Mouse (Mus musculus) G1E (cell line): Measurements from ENCODE around the gene Tmem37. TPM values are rescaled to one million over a fixed set of nuclear protein-coding genes. Genes with fewer than 3 reads are reported as not detected.

Experiments used
- ATAC-seq: 2 replicates; pipeline ENCODE4 v1.8.0; 2016; ENCODE audit warnings: mild to moderate bottlenecking; ENCODE audit not compliant: insufficient number of reproducible peaks, poor library complexity, low FRiP score, severe bottlenecking; ENCODE audit errors: extremely low read depth
- DNase-seq: peaks from one replicate; pipeline ENCODE4 v3.0.0; 2012; ENCODE audit warnings: low spot score
- H3K27me3 ChIP-seq: 2 replicates; pipeline ENCODE4 v1.6.1; 2012; ENCODE audit warnings: mild to moderate bottlenecking, low read length, inconsistent platforms; ENCODE audit not compliant: insufficient read depth
- H3K36me3 ChIP-seq: replicated peaks from 2 replicates; pipeline ENCODE3; 2012; ENCODE audit warnings: mild to moderate bottlenecking, inconsistent platforms
- H3K4me1 ChIP-seq: 2 replicates; pipeline ENCODE4 v1.6.1; 2012; ENCODE audit warnings: low read depth, low read length, inconsistent platforms, mixed read lengths; ENCODE audit not compliant: insufficient read depth
- H3K4me3 ChIP-seq: 2 replicates; pipeline ENCODE4 v1.5.1; 2012; ENCODE audit warnings: low read depth, mild to moderate bottlenecking, inconsistent platforms, low read length, moderate library complexity, mixed read lengths
- H3K9me3 ChIP-seq: replicated peaks from 2 replicates; pipeline ENCODE4 v1.6.1; 2012; ENCODE audit warnings: inconsistent platforms
- CTCF ChIP-seq: IDR thresholded peaks from 2 replicates; pipeline ENCODE4 v1.5.1; 2012; ENCODE audit warnings: low read depth, low read length, inconsistent platforms, mixed read lengths
- GATA1 ChIP-seq: IDR thresholded peaks from 2 replicates; pipeline ENCODE4 v1.6.1; 2012; ENCODE audit warnings: borderline replicate concordance, low read length, inconsistent platforms, mixed read lengths
- GATA2 ChIP-seq: IDR thresholded peaks from 2 replicates; pipeline ENCODE4 v1.6.1; 2012; ENCODE audit warnings: low read depth, low read length, inconsistent platforms, borderline replicate concordance
- POLR2AphosphoS5 ChIP-seq: IDR thresholded peaks from 2 replicates; pipeline ENCODE4 v1.6.1; 2012; ENCODE audit warnings: low read depth, low read length, inconsistent platforms; ENCODE audit not compliant: insufficient replicate concordance
- TAL1 ChIP-seq: conservative IDR thresholded peaks from 2 replicates; pipeline ENCODE4 v1.6.1; 2012; ENCODE audit warnings: low read depth, low read length, inconsistent platforms, mixed read lengths
- polyA plus RNA-seq: library from polyadenylated mRNA; stranded (reverse); fragments of >175 nt; gene quantifications from 2 replicates; pipeline ENCODE4 v1.2.3, GENCODE M21; 2012
- total RNA-seq, 2 experiments: library from RNA; stranded (forward) in 1 of 2; stranded (reverse) in 1 of 2; fragments of 200-1000 nt in 1 of 2; fragments of >200 nt in 1 of 2; fragmentation: Nextera tagmentation in 1 of 2; gene quantifications; 2 replicates each; pipeline ENCODE4 v1.2.3; 2014 to 2017

Tmem37 gene
- total and polyA plus RNA-seq, 3 experiments = 0.22 TPM; not detected in 2

- no peak for ATAC-seq
- TF ChIP-seq GATA2 (no peak), GATA1 (no peak), CTCF (no peak), TAL1 (no peak), POLR2AphosphoS5 (no peak)
- DNase-seq = no peak
These were observed 49.4 kb downstream of the Tmem37 start for GRCm38 (mm10) chr1:120024331-120025049.

DNA sequence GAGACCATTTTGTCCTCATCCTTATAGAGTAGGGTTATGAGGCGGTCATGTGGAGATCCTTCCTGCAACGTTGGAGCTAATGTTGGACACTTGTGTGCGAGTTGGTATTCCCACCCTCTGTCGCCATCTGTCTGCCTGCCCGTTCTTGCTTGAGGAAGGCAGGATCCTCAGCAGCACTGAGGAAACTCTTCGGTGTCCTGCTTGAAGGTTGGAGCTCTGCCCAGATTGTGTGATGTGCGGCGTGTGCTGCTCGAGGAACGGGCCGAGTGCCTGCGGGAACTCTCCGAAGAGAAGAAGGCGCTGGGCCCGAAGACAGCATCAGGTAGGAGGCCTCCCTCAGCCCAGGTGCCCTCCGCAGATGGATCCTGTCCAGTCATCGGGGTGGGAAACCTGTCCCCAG is 51.9 kb downstream of the Tmem37 start:
- H3K4me3 ChIP-seq = no peak overlapping the region
- no peaks in the 10 kb centered on the region for H3K4me1 ChIP-seq
- no peaks in the 10 kb centered on the region for H3K36me3 ChIP-seq
- ATAC-seq (no peak), DNase-seq (no peak)
- no peaks in the 10 kb centered on the region; the same call in 1 of the 2 replicates for H3K27me3 ChIP-seq
- TF ChIP-seq CTCF (no peak), GATA1 (no peak), GATA2 (no peak), TAL1 (no peak), POLR2AphosphoS5 (no peak)
- no peaks in the 10 kb centered on the region for H3K9me3 ChIP-seq

More at GRCm38 (mm10) chr1:120024331-120025049, 49.4 kb downstream of the Tmem37 start:
- Histone ChIP-seq H3K9me3 (no peaks in the 10 kb centered on the region), H3K27me3 (no peaks in the 10 kb centered on the region; the same call in 1 of the 2 replicates), H3K4me1 (no peaks in the 10 kb centered on the region), H3K4me3 (no peak overlapping the region), H3K36me3 (no peaks in the 10 kb centered on the region)

DNA sequence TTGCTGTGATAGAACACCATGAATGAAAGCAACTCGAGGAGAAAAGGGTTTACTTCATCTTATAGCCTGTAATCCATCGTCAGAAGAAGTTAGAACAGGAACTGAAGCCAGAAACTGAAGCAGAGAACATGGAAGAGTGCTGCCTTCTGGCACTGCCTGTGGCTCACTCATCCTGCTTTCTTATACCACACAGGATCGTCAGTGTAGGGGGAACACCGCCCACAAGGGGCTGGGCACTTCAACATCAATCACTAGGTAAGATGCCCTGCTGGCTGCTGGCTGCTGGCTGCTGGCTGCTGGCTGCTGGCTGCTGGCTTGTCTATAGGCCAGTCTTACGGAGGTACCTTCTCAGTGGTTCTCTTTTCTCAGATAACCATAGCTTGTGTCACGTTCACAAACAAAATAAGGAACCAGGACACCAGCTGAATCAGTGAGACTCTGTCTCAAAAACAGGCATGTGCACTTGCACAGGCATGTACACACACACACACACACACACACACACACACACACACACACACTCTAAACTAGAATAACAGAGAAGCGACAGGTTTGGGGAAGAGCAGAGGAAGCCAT is 53.5 kb downstream of the Tmem37 start:
- no peaks in the 10 kb centered on the region for H3K9me3 ChIP-seq
- no peak overlapping the region for H3K4me3 ChIP-seq
- H3K36me3 ChIP-seq = no peaks in the 10 kb centered on the region
- no peak for DNase-seq
- ATAC-seq = no peak
- no peaks in the 10 kb centered on the region for H3K4me1 ChIP-seq
- H3K27me3 ChIP-seq = no peaks in the 10 kb centered on the region; the same call in 1 of the 2 replicates
- TF ChIP-seq GATA2 = no peak
- no peak for TF ChIP-seq POLR2AphosphoS5
- TF ChIP-seq GATA1 = no peak
- no peak for TF ChIP-seq TAL1
- no peak for TF ChIP-seq CTCF

DNA sequence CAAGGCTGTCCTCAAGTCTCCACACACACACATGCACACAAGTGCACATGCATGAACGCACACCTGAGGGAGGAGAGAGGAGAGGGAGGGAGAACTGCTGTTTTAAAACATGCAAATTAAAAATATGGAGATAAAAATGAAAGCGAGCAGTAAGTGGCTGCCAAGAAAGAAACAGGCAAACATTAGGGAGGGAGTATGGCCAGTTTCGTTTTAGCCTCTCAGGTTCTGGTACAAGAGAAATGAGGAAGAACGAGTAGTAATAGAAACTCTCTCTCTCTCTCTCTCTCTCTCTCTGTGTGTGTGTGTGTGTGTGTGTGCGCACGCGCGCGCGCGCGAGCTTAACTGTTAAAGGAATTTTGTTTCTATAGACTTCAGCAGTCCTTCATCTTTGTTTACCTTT is 54.4 kb downstream of the Tmem37 start:
- Histone ChIP-seq H3K9me3 (no peaks in the 10 kb centered on the region), H3K4me3 (no peak overlapping the region), H3K4me1 (no peaks in the 10 kb centered on the region), H3K27me3 (no peaks in the 10 kb centered on the region; the same call in 1 of the 2 replicates), H3K36me3 (no peaks in the 10 kb centered on the region)
- ATAC-seq (no peak), DNase-seq (no peak)
- TF ChIP-seq TAL1 (no peak), CTCF (no peak), GATA1 (no peak), GATA2 (no peak), POLR2AphosphoS5 (no peak)

GRCm38 (mm10) chr1:120018900-120019299 is 55.0 kb downstream of the Tmem37 start:
- no peak for ATAC-seq
- Histone ChIP-seq H3K36me3 (no peaks in the 10 kb centered on the region), H3K4me1 (no peaks in the 10 kb centered on the region), H3K9me3 (no peaks in the 10 kb centered on the region), H3K4me3 (no peak overlapping the region), H3K27me3 (no peaks in the 10 kb centered on the region; the same call in 1 of the 2 replicates)
- TF ChIP-seq GATA2 = no peak
- TF ChIP-seq GATA1 = no peak
- no peak for TF ChIP-seq TAL1
- no peak for DNase-seq

Other genes starting within 250 kb of the Tmem37 start
- gene Ptpn4, start 236.5 kb downstream of the Tmem37 start, total RNA-seq (2014; fragmentation: Nextera tagmentation) = 66.3 and 81.3 TPM in 2 replicates
- 23.8 and 28.4 TPM in 2 replicates for gene Ptpn4, start 236.5 kb downstream of the Tmem37 start, total RNA-seq (2017)
- gene Ptpn4, start 236.5 kb downstream of the Tmem37 start, polyA plus RNA-seq = 9.6 and 12.5 TPM in 2 replicates
- gene Tmem177, start 160.9 kb downstream of the Tmem37 start, total RNA-seq (2014; fragmentation: Nextera tagmentation) = 15.7 and 19.3 TPM in 2 replicates
- gene Tmem177, start 160.9 kb downstream of the Tmem37 start, total RNA-seq (2017) = 12.5 and 13.0 TPM in 2 replicates
- 1.1 and 1.4 TPM in 2 replicates for gene Tmem177, start 160.9 kb downstream of the Tmem37 start, polyA plus RNA-seq
- gene Cfap221, start 76.8 kb downstream of the Tmem37 start, total RNA-seq (2014; fragmentation: Nextera tagmentation) = not detected in 2 replicates
- gene Cfap221, start 76.8 kb downstream of the Tmem37 start, total RNA-seq (2017) = not detected in 2 replicates
- not detected in 2 replicates for gene Cfap221, start 76.8 kb downstream of the Tmem37 start, polyA plus RNA-seq
- gene Sctr, start 67.2 kb downstream of the Tmem37 start, total RNA-seq (2014; fragmentation: Nextera tagmentation) = not detected in 2 replicates
- not detected in 2 replicates for gene Sctr, start 67.2 kb downstream of the Tmem37 start, total RNA-seq (2017)
- gene Sctr, start 67.2 kb downstream of the Tmem37 start, polyA plus RNA-seq = not detected in 2 replicates
- gene Dbi, start 47.0 kb upstream of the Tmem37 start, total RNA-seq (2014; fragmentation: Nextera tagmentation) = 118 and 130 TPM in 2 replicates
- gene Dbi, start 47.0 kb upstream of the Tmem37 start, total RNA-seq (2017) = 625 and 652 TPM in 2 replicates
- 13.3 and 14.5 TPM in 2 replicates for gene Dbi, start 47.0 kb upstream of the Tmem37 start, polyA plus RNA-seq
- 15.5 and 24.9 TPM in 2 replicates for gene 3110009E18Rik, start 47.1 kb upstream of the Tmem37 start, total RNA-seq (2014; fragmentation: Nextera tagmentation)
- 15.0 and 16.1 TPM in 2 replicates for gene 3110009E18Rik, start 47.1 kb upstream of the Tmem37 start, total RNA-seq (2017)
- gene 3110009E18Rik, start 47.1 kb upstream of the Tmem37 start, polyA plus RNA-seq = 4.1 and 7.5 TPM in 2 replicates
- gene Steap3, start 198.6 kb upstream of the Tmem37 start, total RNA-seq (2014; fragmentation: Nextera tagmentation) = 25.3 and 28.5 TPM in 2 replicates
- 10.2 and 11.8 TPM in 2 replicates for gene Steap3, start 198.6 kb upstream of the Tmem37 start, total RNA-seq (2017)
- 67.2 and 71.7 TPM in 2 replicates for gene Steap3, start 198.6 kb upstream of the Tmem37 start, polyA plus RNA-seq